Mouse (Mus musculus) spleen, adult 2 months (tissue): ENCODE measurements at regions not wholly inside any gene's neighbourhood (a gene's known extent, or its start where the extent isn't known, plus 50 kb on each side); places are given as distances from the start of the nearest gene placed in this dataset.

Experiments
- CTCF ChIP-seq: fragments of 200-500 bp; IDR thresholded peaks from 2 replicates; pipeline ENCODE4 v1.5.1; 2011; ENCODE audit warnings: mild to moderate bottlenecking, inconsistent platforms; ENCODE audit not compliant: insufficient read depth, insufficient read length, insufficient replicate concordance; ENCODE audit errors: extremely low read depth
- POLR2A ChIP-seq: fragments of 200-500 bp; IDR thresholded peaks from 2 replicates; pipeline ENCODE4 v1.6.1; 2011; ENCODE audit warnings: low read depth, low read length, inconsistent platforms

DNA sequence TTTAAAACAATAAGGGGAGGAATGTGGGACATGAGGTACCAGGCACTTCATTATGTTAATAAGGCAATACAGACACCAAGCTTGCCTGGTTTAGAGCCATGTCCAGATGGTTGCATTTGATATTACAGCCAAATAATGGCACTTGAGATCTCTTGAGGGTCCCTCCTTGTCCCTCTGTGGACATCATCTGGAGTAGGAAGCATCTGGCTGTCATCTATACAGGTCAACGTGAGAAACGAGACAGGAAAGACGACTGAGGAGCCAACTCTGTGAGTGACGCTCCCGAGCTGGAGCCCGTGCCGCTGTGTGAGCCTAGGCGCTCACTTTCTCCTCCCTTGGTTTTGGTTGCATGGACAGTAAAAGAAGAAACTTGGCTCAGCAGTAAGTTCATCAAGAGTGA, 1453.2 kb upstream of the Gm6569 start:
- TF ChIP-seq CTCF (no peak), POLR2A (no peak)
